Mouse (Mus musculus) layer of hippocampus, postnatal 36 days (tissue): ENCODE results near the gene Lrch1. TPM values are rescaled to one million over a fixed set of nuclear protein-coding genes. Genes with fewer than 3 reads are reported as not detected.

ENCODE experiments used
- DNase-seq, 2 experiments: peaks; one replicate each; pipeline ENCODE4 v3.0.0; 2022
- total RNA-seq, 2 experiments: library from RNA; stranded (reverse); gene quantifications; 2 replicates each; pipeline ENCODE4 v1.2.3; 2021

Lrch1 gene
- total RNA-seq, 2 experiments from 2014 or later, result 15.7 to 18.7 TPM

GRCm38 (mm10) chr14:74847311-74848133 lies 100.2 kb downstream of the Lrch1 start:
- DNase-seq, result no peak

DNA sequence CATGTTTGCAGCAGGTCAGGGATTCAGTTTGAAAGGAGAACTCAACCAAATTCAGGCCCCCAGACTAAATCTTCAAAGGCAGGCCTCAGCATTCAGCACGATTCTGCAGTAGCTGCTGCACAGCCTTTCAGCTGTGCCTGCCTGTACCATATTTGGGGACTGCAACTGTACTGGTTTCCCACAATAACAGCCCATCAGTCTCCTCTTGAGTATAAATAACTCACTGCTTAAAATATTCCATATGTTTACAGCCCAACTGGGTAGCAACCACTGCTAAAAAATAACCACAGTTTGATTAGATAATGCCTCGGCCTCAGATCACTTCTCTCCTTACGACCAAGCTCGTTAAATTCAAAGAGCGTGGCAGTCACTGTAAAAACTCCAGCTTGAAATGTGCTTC lies 101.0 kb downstream of the Lrch1 start:
- no peak for DNase-seq

DNA sequence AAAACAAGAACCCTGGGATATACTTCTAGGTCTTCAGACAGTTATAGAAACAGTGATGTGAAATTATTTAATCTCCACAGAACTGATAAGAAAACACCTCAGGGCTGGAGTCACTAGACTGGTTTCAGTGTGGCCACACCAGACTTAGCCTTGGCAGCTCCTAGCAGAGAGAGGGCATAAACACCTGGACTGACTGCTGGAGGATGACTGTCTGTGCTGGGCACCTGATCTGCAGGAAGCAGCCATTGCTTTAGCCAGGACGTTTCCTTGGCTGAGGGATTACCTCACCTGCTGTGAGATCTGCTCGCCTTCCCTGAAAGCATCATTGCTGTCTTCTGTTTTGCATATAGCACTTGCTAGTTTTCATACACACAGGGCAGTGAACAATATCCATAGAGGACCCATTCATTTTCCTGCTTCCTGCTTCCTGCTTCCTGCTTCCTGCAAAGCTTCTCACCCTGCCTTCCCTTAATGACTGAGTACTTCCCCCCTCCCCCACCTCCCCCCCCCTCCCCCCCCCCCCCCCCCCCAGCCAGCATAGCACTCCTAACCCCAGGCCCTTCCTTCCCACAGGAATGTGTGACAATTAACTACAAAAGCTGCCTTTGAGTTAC lies 101.9 kb downstream of the Lrch1 start:
- DNase-seq, result no peak

GRCm38 (mm10) chr14:74841708-74842107 lies 106.0 kb downstream of the Lrch1 start:
- no peak for DNase-seq

GRCm38 (mm10) chr14:74841297-74841696 lies 106.4 kb downstream of the Lrch1 start:
- no peak for DNase-seq

DNA sequence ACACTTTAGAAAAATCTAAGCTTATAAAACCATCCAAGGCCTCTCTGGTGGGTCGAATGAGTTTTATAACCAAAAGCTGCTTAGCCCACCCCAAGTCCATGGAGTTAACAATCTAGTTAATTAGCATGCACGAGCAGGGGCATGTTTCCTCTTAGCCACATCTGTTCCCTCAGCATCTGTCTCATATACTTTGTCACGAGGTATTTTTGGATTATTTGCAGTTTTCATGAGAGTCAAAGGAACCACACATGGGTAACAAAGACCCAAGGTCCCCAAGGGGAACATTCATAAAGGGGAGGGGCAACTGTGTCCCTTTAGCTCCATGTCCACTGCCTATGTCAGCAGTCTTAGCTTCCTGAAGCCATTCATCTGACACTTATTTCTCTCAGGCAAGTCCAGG lies 106.9 kb downstream of the Lrch1 start:
- DNase-seq, result no peak

- no peak for DNase-seq
Observed at GRCm38 (mm10) chr14:74840328-74840727, 107.3 kb downstream of the Lrch1 start.

DNA sequence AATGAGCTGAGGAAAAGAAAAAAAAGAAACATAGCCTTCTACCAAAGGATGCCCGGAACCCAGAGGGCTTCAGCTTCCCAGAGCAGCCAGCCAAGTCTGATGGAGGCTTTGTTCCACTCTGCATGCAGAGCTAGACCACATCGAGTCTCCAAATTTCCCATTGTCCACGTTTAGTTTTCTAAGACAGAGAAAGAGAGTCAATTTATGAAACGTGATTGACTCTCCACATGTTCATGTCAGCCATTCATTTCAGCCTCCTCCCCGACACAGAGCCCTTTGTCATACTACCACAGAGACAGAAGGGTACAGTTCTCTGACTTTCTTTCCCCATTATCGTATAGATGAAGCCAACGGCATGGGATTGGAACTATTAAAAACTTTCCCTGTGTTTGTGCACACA lies 108.9 kb downstream of the Lrch1 start:
- no peak for DNase-seq

GRCm38 (mm10) chr14:74835010-74835409 lies 112.7 kb downstream of the Lrch1 start:
- no peak for DNase-seq

- no peak for DNase-seq
Observed at GRCm38 (mm10) chr14:74834215-74834614, 113.5 kb downstream of the Lrch1 start.

GRCm38 (mm10) chr14:74831653-74832052 lies 116.0 kb downstream of the Lrch1 start:
- DNase-seq, result no peak

- no peak for DNase-seq
Observed at GRCm38 (mm10) chr14:74831050-74831449, 116.6 kb downstream of the Lrch1 start.

- no peak for DNase-seq
Observed at GRCm38 (mm10) chr14:74830591-74830990, 117.1 kb downstream of the Lrch1 start.

- DNase-seq, result peak in 1 of 2 experiments; percentile 29
Observed at GRCm38 (mm10) chr14:74822757-74823680, 124.7 kb downstream of the Lrch1 start.

DNA sequence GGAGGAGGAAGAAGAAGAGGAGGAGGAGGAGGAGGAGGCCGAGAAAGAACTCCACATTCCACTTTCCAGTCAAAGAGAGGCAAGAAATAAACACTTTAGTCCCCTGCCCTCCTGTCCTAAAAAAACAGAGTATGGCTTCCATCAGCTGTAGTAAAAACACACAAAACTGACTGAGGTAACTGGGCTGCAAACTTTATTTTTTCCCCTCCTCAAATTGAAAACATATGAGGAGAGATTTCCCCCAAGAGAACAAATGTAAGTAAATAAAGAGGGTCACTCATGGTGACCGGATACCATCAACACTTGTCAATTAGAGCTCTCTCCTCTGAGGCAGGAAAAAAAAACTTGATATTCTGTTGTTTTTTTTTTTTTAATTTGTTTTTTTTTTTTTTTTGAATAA lies 125.6 kb downstream of the Lrch1 start:
- no peak for DNase-seq

DNA sequence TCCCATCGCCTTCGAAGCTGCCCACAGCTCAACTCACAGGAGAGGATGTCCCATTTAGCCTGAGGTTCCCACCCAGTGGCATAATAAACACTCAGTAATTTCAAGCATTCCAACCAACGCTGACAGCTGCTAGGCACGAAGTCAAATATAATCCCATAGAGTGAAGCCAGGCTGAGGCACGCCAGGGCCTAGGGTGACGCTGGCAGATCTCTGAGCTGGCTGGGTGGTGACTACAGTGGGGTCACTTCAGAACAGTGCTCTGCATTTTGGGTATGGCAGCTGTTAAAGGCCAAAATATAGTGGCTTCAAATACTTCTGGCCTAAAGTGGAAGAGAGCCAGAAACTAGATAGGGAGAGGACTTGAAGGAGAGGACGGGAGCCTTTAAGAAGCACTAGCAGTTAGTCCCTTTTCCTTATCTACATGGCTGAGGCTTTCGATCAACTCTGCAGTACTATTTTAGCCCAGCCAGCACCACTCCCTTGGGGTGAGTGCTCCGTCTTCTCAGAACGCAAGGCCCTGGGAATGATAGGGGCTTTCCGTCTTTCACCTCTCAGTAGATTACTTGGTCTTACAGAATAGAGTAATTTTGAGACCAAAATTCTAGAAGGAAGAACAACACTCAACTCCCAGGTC lies 127.4 kb downstream of the Lrch1 start:
- DNase-seq, result no peak

DNA sequence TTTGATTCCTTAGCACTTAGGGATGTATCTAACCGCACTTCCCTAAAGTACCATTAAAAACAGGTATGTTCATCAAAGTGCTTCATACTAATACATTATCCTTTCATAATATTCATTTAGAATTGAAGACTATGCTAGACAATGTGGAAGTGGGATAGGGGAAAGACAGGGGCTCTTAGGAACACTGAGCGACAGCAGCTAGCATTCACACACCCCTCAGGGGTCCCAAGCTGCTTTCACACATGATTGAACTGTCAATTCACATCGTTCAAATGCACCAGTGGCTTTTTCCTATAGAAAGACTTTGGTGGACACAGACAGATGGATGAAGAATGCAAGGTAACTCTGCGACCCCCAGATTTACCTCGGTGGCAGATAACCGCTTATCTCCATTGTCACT lies 131.0 kb downstream of the Lrch1 start:
- no peak for DNase-seq

DNA sequence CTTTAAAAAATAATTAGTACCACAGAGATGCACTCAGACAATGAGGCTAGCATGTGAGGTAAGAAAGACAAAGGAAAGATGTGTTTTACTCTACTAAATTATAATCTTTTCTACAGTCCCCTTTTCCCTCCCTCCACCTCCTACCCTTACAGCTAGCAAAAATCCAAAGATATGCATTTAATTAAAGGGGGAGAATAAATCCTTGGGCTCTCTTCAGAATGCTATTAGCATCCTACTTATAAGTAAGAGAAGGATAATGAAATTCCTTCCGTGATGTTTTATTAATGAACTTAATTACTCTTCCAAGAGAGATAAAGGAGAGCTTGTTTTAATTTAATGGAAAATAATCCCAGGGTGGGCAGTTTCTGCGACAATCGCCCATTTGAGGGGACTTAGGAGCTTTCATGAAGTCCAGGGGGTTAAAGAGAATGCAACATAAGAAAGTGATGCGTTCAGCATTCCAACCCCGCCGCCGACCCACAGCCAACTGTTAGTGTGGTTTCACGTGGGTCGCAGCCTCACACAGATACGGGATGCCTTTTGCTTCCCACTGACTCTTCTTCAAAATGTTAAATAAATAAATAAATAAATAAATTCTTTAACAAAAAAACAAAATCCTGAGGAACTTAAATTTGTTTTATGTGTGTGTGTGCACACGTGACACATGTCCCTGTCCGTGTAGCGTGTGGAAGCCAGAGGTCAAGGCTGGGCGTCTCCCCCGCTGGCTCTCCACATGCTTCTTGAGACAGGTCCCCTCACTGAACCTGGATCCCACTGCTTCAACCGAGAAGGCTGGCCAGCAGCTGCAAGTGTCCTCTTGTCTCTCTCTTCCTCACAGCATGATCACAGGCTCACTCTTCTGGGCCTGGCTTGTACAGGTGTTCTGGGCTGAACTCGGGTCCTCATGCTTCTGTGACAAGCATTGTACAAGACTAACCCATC lies 132.6 kb downstream of the Lrch1 start:
- DNase-seq, result no peak

GRCm38 (mm10) chr14:74811617-74812016 lies 136.1 kb downstream of the Lrch1 start:
- DNase-seq, result no peak

DNA sequence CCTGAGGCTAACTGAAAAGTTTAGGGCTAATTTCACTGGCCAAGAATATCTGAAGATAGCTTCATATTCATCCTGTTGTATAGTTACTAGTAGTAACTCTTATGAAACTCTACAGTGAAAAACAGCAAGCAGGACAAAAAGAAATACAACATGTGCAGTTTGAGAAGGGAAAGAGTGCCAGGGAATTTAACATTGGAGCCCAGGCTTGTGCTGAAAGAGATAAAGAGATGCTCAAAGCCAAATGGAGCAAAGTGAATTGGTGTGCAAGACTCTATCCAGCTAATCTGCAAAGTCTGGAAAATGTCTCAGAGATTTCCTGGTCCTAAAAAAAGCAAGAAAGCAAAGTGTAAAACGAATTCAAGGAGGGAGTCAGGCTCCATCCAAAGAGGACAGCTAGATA lies 145.7 kb downstream of the Lrch1 start:
- no peak for DNase-seq
